Mouse (Mus musculus): Measurements from ENCODE around the gene Ptprn2. TPM values are rescaled to one million over a fixed set of nuclear protein-coding genes. Genes with fewer than 3 reads are reported as not detected.

Ptprn2 gene
- polyA plus RNA-seq, 1 experiment from 2014 or later, result 10.4 TPM

DNA sequence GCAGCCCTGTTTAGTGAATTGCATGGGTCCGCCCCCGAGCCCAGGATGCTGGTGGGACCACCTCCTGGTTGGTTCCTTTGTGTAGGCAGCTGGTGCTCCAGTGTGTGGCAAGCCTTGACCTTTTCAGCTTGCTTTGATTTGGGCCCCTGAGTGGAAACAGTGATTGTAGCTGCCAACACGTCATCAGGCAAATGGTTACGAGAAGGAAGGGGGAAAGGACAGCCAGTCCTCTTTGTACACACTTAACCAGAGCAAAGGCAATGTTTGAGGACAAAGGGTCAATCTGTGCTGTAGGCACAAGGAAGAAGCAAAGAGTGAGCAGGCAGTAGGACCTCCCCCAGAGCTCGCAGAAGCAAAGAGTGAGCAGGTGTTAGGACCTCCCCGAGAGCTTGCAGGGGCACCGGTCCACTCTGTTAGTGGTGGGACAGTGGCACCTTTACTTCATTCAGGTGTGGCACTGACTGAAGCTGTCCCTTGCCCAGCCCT lies 286.6 kb downstream of the Ptprn2 start:
- H3K4me1 ChIP-seq, result peaks cover 18% of the 10 kb centered on the region; the same call in 1 of the 2 replicates
- no peak overlapping the region for H3K9ac ChIP-seq (replicated peaks)
- no peak overlapping the region for H3K4me3 ChIP-seq
- H3K27me3 ChIP-seq, result no peaks in the 10 kb centered on the region
- H3K4me2 ChIP-seq (replicated peaks), result no peak overlapping the region
- ATAC-seq (replicated peaks), result peak; percentile 58
- no peaks in the 10 kb centered on the region for H3K9me3 ChIP-seq
- H3K36me3 ChIP-seq, result no peaks in the 10 kb centered on the region
- 0 out of 2 replicates have a peak overlapping the region, but pooled peaks have one; percentile 35 for H3K27ac ChIP-seq (replicated peaks)
- WGBS, result 28% methylated on average over 7 of the region's 7 CpGs

DNA sequence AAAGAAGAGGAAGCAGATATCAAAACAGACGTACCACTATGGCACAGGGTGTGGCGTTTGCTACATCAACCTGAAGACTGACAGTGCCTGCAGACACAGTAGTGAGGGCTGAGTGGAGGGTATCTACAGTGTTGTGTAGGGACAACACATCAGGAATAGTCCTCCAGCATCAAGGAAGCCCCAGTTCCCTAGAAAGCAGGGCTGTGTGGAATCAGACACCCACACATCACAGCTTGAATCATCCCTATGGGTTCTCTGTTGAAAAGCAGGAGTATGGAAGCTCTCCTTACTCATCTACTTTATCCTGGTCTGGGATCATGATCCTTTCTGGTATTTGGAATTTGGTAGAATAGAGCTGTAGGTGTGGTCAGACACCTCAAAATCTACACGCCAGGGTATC lies 287.8 kb downstream of the Ptprn2 start:
- H3K27ac ChIP-seq (replicated peaks), result no peak overlapping the region
- peaks cover 21% of the 10 kb centered on the region; the same call in 1 of the 2 replicates for H3K4me1 ChIP-seq
- no peak overlapping the region for H3K4me2 ChIP-seq (replicated peaks)
- no peak overlapping the region for H3K4me3 ChIP-seq
- no peaks in the 10 kb centered on the region for H3K36me3 ChIP-seq
- H3K9me3 ChIP-seq, result no peaks in the 10 kb centered on the region
- WGBS, result 92% methylated on average over 3 of the region's 3 CpGs
- H3K9ac ChIP-seq (replicated peaks), result no peak overlapping the region
- H3K27me3 ChIP-seq, result no peaks in the 10 kb centered on the region
- ATAC-seq (replicated peaks), result no peak

DNA sequence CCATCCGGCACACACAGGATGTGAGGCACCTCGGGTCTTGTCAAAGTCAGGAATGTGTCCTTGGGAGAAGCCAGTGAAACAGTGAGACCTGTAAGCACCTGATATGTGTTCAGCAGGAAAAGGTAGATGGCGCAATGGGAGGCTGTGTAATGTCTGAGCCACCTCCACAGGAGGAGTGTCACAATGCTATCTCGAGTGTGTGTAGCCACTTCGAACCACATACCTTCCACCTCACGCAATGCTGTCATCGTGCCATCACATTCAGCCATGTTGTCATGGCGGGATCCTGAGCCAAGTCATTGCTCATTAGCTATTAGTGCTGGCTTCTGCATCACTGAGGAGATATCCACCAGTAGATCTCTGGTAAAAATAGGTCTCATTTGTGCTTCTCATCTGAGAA lies 290.9 kb downstream of the Ptprn2 start:
- Histone ChIP-seq H3K36me3 (no peaks in the 10 kb centered on the region), H3K4me3 (no peak overlapping the region), H3K27ac (replicated peaks) (no peak overlapping the region), H3K9me3 (no peaks in the 10 kb centered on the region), H3K4me1 (peaks cover 21% of the 10 kb centered on the region; the same call in 1 of the 2 replicates), H3K4me2 (replicated peaks) (no peak overlapping the region), H3K27me3 (no peaks in the 10 kb centered on the region), H3K9ac (replicated peaks) (no peak overlapping the region)
- 93% methylated on average over 8 of the region's 8 CpGs for WGBS
- no peak for ATAC-seq (replicated peaks)

DNA sequence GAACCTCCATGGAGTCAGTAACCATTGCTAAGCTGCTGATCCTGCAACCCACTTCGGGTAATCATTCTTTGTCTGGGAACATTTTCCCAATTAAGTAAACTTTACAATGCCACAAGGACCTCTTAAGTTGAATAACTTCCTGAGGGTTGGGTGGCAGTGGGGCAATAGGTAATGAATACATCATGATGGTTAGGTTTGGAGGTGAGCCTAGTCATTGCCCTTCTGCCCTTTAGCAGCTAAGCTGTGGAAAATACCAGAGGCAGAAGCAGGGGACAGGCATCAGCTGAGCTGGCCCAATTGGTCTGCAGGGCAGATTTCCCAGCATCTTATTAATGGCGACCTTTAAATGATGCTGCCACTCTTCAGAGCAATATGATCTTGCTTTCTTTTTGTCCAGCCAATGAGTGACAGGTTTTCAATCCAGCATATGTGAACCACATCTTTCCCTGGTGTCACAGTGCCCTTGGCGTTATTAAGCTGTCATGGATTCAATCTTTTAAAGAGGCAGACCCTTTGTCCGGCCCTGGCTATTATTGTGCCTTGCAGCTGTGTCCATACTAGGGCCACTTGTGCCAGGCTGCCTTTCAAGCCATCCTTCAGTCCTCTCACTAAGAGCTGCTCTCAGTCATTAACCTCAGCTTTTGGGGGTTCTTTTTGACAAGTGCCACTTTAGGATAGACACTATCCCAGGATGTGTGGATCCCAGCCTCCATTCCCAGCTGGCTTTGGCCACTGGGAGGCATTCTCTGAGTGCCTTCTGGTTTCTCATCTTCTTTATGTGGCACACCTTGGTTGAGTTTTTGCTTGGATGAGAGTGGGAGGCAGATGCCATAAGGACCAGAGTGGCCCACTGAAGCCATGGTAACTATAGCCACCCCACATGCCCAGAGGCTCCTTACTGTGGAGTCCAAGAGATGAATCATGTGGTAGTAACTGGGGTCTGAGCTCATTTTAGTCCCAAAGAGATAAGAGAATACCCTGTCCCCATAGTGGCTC lies 292.9 kb downstream of the Ptprn2 start:
- no peak overlapping the region for H3K27ac ChIP-seq (replicated peaks)

DNA sequence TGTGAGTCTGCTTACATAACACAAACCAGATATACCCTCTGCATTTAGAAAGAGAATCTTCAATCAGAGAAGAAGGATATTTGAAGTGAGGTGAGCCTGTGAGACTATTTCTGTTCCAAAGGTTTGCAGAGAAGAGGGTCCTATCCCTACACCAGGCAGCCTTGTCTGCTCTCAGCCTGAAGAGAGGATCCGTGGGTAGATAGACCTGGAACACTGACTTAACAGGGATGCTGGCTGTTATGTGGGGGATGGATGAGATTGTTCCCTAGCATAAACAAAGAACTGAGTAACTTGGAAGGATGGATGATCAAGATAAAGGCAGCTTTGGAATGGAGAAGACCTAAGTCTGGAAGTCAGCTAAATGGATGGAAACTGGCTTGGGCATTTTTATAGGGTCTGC lies 294.9 kb downstream of the Ptprn2 start:
- H3K27ac ChIP-seq (replicated peaks), result no peak overlapping the region
- H3K27me3 ChIP-seq, result no peaks in the 10 kb centered on the region
- H3K36me3 ChIP-seq, result no peaks in the 10 kb centered on the region
- H3K4me2 ChIP-seq (replicated peaks), result no peak overlapping the region
- ATAC-seq (replicated peaks), result no peak
- H3K4me1 ChIP-seq, result peaks cover 10% of the 10 kb centered on the region; the same call in 1 of the 2 replicates
- WGBS, result 96% methylated on average over 1 of the region's 1 CpGs
- H3K9me3 ChIP-seq, result no peaks in the 10 kb centered on the region
- H3K9ac ChIP-seq (replicated peaks), result no peak overlapping the region
- H3K4me3 ChIP-seq, result no peak overlapping the region

More for the DNA sequence above, 292.9 kb downstream of the Ptprn2 start:
- peak; percentile 57 for ATAC-seq (replicated peaks)
- Histone ChIP-seq H3K4me3 (no peak overlapping the region), H3K9me3 (no peaks in the 10 kb centered on the region), H3K9ac (replicated peaks) (no peak overlapping the region), H3K4me2 (replicated peaks) (no peak overlapping the region), H3K27me3 (no peaks in the 10 kb centered on the region), H3K4me1 (peaks cover 10% of the 10 kb centered on the region; the same call in 1 of the 2 replicates), H3K36me3 (no peaks in the 10 kb centered on the region)
- WGBS, result 38% methylated on average over 4 of the region's 4 CpGs

DNA sequence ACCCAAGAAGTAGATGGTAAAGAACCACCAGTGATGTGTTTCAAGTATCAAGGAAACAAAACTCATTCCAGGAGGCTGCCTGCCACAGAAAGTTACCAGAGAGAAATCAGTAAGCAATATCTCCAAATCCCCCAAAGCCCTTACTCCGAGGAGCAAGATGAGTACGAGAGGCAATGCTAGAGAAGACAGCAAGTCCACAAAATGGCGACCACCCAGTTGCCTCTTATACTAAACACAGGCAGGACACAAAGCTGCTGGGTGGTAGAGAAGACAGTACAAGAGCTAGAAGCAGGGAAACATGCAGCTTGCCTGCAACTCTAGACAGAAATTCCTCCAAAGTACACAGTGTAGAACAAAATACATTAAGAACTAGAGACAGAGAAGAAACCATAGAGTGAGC lies 300.2 kb downstream of the Ptprn2 start:
- H3K4me1 ChIP-seq, result no peaks in the 10 kb centered on the region
- no peak for ATAC-seq (replicated peaks)
- H3K36me3 ChIP-seq, result no peaks in the 10 kb centered on the region
- no peaks in the 10 kb centered on the region for H3K9me3 ChIP-seq
- 93% methylated on average over 3 of the region's 3 CpGs for WGBS
- H3K4me3 ChIP-seq, result no peak overlapping the region
- H3K27me3 ChIP-seq, result no peaks in the 10 kb centered on the region
- no peak overlapping the region for H3K27ac ChIP-seq (replicated peaks)
- no peak overlapping the region for H3K9ac ChIP-seq (replicated peaks)
- no peak overlapping the region for H3K4me2 ChIP-seq (replicated peaks)

DNA sequence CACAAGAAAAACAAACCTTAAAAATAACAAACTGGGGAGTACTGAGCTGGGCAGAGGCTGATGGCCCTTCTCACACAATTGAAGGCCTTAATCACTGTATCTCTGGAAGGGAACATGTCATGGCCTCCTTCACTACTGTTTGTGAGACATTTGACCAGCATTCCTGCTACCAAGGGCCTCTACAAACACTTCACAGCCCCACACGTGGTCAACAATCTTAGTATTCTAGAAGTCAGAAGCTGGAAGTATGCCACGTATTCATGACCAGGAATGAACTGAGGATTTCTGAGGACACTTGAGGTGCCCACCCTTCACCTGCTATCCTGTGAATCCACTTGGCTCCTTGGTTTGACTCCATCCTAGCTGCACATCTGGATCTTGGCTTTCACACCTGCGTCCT lies 302.8 kb downstream of the Ptprn2 start:
- WGBS, result 86% methylated on average over 3 of the region's 3 CpGs
- Histone ChIP-seq H3K36me3 (no peaks in the 10 kb centered on the region), H3K4me1 (no peaks in the 10 kb centered on the region), H3K4me3 (no peak overlapping the region), H3K4me2 (replicated peaks) (no peak overlapping the region), H3K9me3 (no peaks in the 10 kb centered on the region), H3K9ac (replicated peaks) (no peak overlapping the region), H3K27me3 (no peaks in the 10 kb centered on the region), H3K27ac (replicated peaks) (no peak overlapping the region)
- ATAC-seq (replicated peaks), result no peak

DNA sequence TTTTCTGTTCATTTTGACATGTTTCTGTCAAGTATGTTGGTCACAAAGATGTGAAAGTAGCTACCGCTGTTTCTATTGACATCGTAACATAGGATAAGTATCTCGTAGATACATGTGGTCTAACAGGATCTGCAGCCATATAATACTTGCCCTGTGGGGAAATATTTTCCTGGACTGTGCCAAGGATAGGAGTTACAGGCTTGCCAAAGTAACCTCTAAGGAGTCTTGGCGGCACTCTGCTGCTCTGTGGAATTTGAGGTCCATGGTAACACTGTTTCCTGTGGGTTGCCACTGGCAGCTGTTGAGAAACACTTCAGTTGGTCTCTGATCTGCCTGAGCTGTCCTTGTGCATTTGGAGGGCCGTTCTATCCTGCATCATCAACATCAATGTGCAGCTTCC lies 317.8 kb downstream of the Ptprn2 start:
- no peak overlapping the region for H3K27ac ChIP-seq (replicated peaks)
- H3K4me1 ChIP-seq, result peaks cover 12% of the 10 kb centered on the region; the same call in 1 of the 2 replicates
- H3K9ac ChIP-seq (replicated peaks), result no peak overlapping the region
- no peaks in the 10 kb centered on the region for H3K9me3 ChIP-seq
- no peaks in the 10 kb centered on the region for H3K36me3 ChIP-seq
- WGBS, result 95% methylated on average over 5 of the region's 5 CpGs
- no peak overlapping the region for H3K4me3 ChIP-seq
- no peak for ATAC-seq (replicated peaks)
- H3K4me2 ChIP-seq (replicated peaks), result no peak overlapping the region
- no peaks in the 10 kb centered on the region for H3K27me3 ChIP-seq

DNA sequence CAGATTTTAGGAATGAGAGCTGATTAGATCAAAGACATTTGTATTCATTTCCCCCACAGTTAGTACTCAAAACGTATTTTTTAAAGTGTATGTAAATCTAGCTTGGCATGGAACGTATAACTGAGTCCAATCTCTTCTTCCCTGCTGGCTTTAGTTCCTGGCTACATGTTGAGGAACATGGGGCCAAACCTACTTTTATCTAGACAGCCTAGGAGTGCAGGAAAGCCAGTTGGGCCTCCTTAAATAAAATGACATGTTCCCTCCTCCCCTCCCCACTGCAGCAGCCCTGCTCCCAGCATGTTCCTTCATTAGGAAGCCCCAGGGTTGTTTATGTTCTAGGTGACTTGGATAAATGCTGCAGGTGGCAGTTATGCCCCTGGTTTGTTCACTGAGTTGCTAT lies 319.2 kb downstream of the Ptprn2 start:
- Histone ChIP-seq H3K9ac (replicated peaks) (no peak overlapping the region), H3K4me3 (no peak overlapping the region), H3K27me3 (no peaks in the 10 kb centered on the region), H3K9me3 (no peaks in the 10 kb centered on the region), H3K4me2 (replicated peaks) (no peak overlapping the region), H3K27ac (replicated peaks) (no peak overlapping the region), H3K4me1 (peaks cover 12% of the 10 kb centered on the region; the same call in 1 of the 2 replicates), H3K36me3 (no peaks in the 10 kb centered on the region)
- ATAC-seq (replicated peaks), result no peak
- WGBS, result 64% methylated on average over 2 of the region's 2 CpGs

DNA sequence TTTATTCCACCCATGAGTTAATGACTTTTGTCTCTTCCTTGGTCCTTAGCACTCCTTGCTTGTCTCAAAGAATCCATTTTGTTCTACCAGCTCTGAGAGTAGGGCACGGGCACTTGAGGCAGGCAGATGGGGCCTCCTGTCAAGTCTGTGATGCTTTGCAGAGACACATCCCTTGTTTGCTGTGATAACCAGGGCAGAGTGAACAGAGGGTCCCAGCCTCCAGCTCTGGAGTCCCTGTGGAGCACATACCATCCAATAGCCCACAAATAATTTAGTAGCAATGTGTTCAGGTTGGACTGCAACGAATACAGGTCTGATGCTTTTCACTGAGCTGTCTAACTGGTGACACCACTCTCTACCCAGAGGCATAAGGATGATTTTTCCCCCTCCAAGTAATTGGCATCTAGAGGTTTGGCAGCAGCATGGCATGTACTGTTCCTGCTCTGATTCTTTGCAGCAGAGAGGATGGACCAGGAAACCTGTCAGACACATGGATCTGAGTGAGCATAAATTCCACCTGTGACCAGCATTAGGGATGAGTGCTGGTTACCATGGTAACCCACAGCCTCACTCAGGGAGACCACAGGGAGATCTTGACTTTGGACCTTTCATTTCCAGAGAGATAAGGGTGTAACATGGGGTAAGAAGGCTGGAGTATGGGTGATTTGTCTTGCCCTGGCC lies 319.7 kb downstream of the Ptprn2 start:
- Histone ChIP-seq H3K4me3 (no peak overlapping the region), H3K4me1 (peaks cover 12% of the 10 kb centered on the region; the same call in 1 of the 2 replicates), H3K36me3 (no peaks in the 10 kb centered on the region), H3K9me3 (no peaks in the 10 kb centered on the region), H3K27me3 (no peaks in the 10 kb centered on the region), H3K4me2 (replicated peaks) (no peak overlapping the region), H3K27ac (replicated peaks) (no peak overlapping the region), H3K9ac (replicated peaks) (no peak overlapping the region)
- WGBS, result 69% methylated on average over 2 of the region's 2 CpGs
- ATAC-seq (replicated peaks), result peak; percentile 47

DNA sequence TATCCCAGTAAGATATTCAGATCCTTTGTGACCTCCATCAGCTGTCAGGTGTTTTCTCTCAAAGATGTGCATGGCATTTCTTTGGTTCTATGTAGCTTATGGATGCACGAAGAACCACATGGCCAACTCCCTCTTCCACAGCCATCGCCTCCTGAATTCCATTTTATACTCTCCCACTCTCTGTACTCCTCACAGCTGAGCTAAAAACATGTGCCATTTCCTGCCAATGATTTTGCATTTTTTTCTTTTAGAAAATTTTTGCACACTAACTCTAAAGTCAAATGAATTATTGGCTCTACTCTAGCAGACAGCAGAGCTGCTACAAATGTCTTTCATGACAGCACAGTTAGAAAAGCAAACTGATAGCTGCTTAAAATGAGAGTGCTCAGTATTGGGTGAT lies 320.6 kb downstream of the Ptprn2 start:
- no peaks in the 10 kb centered on the region for H3K9me3 ChIP-seq
- no peak overlapping the region for H3K9ac ChIP-seq (replicated peaks)
- peaks cover 12% of the 10 kb centered on the region; the same call in 1 of the 2 replicates for H3K4me1 ChIP-seq
- H3K27ac ChIP-seq (replicated peaks), result peak overlapping the region; percentile 6; the same call in 1 of the 2 replicates
- 74% methylated on average over 2 of the region's 2 CpGs for WGBS
- no peak overlapping the region for H3K4me3 ChIP-seq
- H3K4me2 ChIP-seq (replicated peaks), result no peak overlapping the region
- H3K36me3 ChIP-seq, result no peaks in the 10 kb centered on the region
- no peaks in the 10 kb centered on the region for H3K27me3 ChIP-seq
- no peak; the same call in 1 of the 2 replicates for ATAC-seq (replicated peaks)

DNA sequence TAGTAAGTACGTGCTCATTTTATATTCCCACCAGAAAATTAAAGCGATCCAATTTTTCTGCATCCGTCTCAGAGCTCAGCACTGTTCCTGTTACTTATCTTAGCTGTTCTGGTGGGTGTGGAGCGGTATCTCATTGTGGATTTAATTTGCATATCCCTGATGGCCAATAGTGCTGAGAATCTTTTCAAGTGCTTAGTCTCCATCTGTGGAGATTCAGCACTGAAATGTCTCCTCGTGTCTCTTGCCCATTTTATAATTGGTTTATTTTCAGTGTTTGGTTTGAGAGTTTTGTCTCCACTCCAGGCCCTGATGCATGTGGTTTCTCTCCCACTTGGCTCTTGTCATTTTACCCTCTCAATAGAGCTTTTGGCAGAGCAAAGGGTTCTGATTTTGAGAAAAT lies 327.5 kb downstream of the Ptprn2 start:
- Histone ChIP-seq H3K27me3 (no peaks in the 10 kb centered on the region), H3K9me3 (no peaks in the 10 kb centered on the region), H3K36me3 (no peaks in the 10 kb centered on the region), H3K9ac (replicated peaks) (no peak overlapping the region), H3K4me1 (no peaks in the 10 kb centered on the region), H3K27ac (replicated peaks) (no peak overlapping the region), H3K4me3 (no peak overlapping the region), H3K4me2 (replicated peaks) (no peak overlapping the region)
- 71% methylated on average over 5 of the region's 5 CpGs for whole genome bisulfite sequencing
- no peak for ATAC-seq (replicated peaks)
